Mouse (Mus musculus): ENCODE data around the gene Stk39.
A peak's percentile ranks its signal among the peaks of the same experiment; 100 is the strongest.

The Stk39 gene

DNA sequence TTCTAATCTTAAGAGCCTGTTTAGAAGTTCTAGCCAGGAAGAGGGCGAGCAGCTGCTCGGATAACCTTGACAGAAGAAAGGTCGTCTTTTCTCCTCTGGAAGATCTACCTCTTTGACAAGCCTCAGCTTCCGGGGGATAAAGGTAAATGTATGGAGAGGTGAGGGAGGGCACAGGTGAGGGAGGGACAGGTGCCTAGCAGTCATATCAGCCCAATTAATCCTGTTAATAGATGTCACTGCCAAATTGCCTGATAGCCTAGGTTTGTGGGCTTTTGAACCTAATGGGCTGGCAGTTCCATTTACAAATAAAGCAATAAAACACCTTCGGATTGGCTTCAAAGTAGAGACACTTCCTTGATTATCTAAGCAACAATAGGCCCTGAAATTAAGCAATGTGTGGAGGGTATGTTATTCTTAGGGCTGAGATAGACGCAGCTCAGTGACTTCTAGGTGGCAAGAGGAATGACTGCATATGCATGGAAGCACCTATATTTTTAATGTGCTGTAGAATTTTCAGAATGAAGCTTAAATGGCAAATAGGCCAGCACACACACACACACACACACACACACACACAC, 14.5 kb downstream of the Stk39 start:
- DNase-seq: no peak

DNA sequence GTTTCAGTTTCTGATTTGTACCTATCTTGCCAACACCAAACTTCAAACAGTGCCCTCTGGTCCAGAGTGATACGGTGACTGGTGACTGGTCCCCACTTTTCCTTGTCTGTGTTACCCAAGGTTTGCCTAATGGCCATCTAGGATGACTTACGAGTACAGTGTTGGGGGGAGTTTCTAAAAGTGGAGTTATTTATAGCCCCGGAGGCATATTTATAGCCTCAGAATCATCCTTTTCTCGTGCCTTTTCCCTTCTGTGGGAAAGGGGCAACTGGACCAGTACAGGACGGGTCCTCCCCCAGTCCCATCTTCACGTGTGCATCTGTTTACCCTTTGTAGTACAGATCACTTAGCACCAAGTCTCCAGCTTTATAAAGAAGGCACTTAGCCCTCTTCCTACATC, 15.2 kb downstream of the Stk39 start:
- no peak for DNase-seq

DNA sequence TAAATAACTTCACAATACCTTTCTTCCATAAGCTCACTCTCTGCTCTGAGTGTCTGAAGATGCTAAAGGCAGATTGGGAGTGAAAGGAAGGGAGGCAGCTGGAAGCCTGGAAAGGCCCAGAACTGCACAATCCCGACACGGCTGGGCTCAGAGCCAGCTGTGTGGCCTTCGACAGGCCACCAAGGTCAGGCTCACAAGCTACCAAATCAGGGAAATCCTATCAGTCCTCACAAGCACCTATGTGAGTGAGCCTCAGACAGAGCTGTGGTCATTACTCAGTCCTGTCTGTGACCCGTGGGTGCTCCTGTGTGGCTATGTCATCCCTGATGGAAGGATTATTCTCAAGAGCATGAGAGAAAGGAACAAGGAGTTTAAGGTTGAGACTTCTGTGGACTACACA, 19.7 kb downstream of the Stk39 start:
- DNase-seq: no peak

DNA sequence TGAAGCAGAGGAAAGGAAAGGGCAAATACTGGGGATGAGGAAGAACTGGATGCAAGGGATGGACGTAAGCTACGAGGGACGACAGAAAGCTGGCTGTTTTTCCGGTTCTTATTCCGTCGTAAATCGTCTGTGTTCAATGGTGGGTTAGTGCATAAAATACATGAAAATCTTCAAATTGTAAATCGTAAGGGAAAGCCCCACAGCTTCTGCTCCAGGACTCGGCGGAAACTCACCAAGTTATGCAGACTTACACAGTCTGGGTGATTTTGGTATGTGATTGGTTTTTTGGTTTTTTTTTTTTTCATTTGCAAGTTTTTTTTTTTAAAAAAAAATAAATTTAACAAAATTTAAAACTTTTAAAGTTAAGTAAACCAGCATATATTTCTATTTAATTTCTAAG, 24.0 kb downstream of the Stk39 start:
- no peak for DNase-seq

DNA sequence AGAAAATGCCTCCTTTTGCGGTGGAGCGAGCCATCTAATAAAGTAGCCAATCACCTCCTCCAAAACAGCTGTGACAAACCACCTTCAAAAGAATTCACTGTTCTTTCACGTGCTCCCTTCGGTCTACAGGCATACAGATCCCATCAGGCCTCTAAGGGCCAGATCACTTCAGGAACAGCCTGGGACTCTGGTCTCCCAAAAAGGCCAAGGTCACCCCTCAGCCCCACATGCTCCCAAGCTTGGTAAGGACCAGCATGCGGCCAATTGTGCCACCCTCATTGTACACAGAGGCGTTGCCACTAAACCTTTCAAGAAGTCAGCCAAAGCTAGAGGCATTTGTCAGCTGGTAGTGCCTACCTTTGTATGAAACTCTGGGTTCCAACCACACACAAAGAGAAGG, 28.9 kb downstream of the Stk39 start:
- no peak for DNase-seq

DNA sequence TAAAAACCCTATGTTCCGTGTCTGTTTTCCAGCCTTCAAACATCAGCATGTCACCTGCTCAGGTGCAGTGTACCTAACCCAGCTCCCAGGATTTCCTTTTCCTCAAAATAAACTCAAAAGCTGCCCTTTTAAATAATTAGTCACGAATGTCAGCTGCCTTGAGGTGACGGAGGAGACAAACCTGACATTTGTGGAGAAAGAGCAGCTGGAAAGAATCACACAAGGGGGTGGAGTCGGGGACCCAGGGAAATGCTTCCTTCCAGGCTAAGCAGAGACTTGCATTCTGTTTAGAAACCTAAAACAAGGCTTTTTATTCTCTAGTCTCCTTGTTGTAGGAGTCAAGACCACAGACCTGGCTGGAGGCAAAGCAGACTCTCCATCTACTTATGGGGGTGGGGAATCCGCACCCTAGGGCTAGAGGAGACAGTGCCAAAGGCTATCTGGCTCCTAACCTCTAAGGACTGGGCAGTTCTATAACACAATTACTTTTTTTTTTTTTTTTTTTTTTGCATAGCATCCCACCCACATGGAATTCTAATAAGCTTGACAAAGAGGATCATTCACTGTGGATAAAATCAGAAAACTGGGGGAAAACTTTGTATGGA, 29.9 kb downstream of the Stk39 start:
- DNase-seq: no peak

DNA sequence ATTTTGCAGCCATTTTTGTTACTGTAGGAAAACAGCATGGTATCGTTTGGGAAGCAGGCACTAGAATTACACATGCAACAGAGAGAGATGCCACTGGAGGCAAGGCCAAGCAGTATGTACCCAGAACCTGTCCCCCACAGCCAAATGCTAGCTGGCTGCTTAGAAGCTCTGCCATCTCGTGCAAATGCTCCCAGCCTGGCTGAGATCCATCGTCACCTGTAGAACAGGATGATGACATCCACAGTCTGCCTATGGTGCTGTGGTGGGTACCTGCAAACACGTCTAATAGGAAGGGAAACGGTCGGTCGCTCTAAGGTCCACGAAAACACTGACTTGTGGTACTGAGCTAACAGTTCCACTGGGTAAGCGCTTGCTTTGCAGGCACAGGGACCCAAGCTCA, 32.5 kb downstream of the Stk39 start:
- DNase-seq: no peak

DNA sequence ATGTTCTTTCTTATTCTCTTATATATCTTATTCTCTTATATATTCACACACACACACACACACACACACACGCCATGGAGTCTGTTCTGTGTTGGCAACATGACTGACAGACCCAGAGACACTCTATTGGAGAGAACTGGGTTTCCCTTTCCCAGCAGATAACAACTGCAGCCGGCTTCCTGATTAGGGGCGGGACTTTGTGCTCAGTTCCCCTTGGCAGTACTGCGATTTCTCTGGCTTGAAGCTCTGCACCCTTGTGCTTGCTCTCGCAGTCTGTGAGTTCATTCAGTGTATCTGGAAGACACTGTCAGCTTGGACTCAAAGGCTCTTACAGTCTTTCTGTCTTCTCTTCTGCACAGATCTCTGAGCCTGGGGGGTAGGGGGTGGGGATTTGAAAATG, 34.1 kb downstream of the Stk39 start:
- DNase-seq: no peak

DNA sequence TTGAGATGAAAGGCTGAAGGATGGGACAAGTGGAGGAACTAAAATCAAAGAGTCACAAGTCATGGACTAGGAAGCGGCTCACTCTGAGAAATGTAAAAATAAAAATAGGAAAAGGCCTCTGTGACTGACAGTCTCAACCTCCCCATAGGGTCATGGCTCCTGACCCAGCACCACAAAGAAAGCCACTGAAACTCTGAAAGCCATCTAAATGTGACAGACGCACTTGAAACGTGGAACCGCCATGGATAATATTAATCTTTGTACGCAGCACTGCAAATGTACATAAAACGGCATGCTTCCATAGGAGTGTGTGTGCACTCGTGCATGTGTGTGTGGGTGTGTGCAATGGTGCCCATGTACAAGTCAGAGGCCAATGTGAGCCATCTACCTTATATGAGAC, 34.9 kb downstream of the Stk39 start:
- DNase-seq: no peak

DNA sequence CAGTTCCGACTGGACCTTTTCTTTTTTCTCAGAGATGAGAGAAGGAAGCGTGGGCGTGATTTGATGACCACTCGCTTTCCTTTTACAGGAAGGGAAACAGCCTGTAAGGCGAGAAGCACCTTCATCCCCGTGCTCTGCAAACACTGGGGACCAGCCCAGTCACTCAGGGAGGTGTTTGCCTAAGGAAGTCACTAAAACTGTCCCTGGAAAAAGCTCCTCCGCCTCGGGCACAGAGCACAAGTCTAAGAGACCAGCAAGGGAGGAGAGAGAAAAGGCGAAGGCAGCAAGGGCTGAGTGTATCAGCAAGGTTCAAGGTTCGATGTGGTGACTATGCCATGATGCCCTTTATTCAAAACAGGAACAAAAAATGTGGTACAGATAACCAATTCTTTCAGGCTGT, 35.8 kb downstream of the Stk39 start:
- DNase-seq: peak in 1 of 2 experiments; percentile 14

DNA sequence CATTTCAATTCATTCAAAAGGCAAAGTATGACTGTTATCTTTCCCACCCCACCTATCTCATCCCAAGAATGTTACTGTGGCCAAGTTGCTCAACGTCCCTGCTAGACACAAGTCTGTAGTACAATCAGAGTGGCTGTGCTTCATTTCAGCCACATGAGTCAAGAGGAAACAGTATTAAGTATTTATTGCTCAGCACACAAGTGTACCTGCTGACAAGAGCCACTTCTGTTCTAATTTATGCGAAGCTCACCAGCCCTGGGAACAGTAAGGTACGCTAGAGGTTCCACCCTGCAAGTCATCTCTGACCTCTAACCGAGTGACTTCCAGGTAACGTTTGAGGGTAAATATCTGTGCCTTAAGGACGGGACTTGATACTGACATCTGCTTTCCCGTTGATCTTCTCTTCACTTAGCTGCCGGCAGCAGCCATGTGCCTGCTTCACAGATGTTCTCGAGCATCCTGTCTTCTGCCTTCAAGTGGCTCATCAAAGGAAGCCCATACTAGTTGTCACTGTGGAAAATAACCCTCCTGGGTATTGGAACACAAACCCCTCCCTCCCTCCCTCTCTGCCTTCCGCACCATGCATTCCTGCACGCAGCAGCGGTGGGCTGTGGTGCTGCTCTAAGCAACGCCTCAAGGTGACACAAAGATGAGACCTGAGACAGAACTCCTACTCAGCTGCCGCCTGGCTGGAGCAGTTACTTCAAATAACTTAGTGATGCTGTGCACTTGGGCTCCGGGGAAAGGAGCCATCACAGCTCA, 36.4 kb downstream of the Stk39 start:
- DNase-seq: peak; percentile 55 to 78

DNA sequence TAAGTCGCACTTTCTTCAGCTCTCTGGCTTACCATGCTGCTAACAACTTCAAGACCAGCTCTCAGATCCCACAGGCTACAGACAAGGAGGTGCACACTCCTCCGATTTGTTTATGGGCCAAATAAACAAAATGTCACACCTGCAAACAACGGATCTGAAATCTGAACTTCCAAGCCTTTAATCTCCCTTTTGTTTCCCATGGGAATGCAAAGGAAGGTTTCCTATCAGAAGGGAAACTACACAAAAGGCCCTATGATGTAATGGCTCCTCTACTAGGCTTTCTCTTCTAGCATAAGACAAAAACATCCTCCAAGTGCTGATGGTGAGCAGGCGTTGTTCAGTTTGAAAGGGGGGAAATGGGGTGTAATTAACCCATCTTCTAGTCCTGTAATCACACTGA, 37.1 kb downstream of the Stk39 start:
- no peak for DNase-seq

DNA sequence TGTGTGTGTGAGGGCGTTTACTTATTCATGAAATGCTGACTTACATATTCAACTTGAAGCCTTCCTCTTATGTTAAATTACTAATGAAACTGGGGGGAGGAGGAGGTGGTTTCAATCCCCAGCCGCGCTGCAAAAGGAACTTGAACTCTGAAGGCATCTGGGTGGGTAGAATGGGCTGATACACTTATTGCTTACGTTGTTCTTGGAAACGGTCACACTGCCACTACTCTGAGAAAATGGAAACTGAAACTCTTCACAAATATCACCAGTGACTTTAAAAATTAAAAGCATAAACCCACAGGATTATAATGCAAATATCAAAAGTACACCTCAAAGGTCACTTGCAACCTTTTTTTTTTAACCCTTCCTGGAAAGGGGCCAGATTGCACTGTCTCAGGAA, 37.5 kb downstream of the Stk39 start:
- DNase-seq: no peak

DNA sequence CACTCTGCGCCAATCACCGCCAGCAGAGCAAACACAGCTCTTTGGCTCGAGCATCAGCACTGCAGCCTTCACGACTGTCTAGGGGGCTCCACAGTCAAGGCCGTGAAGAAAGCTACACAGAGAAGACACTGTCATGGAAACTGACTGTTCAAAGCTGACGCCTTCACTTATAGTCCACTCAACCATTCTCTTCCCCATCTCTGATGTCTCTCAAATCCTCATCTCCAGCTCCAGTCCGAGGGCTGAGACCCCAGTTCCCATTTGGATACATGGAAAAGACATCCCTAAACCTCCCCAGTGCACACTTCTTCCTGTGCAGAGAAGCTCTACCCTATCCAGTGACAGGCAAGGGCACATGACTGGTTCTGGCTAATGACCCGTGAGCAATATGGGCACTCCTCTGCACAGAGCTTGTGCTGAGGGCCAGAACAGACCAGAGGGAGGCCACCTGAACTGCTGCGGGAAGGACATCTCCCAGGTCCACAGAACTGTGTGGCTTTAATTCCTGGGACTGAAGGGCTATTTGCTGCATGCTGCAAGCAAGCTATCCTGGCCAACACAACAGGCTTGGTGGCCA, 38.2 kb downstream of the Stk39 start:
- DNase-seq: no peak

DNA sequence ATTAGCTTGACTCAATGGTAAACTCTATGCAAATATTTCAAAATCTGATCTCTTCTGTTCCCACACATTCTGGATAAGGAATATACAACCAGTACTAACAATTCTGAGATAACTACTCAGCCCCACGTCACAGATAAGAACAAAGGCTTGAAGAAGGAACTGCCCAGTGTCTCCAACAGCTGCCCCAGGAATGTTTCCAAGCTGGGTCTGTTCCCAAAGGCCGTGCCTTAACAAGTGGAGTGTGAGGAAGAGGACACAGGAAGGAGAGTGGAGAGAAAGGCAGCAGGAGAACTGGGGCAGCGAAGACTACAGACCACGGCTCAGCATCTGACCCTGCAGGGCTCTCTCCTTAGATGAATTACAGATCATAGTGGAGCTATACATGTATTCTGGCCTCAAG, 39.2 kb downstream of the Stk39 start:
- DNase-seq: no peak

DNA sequence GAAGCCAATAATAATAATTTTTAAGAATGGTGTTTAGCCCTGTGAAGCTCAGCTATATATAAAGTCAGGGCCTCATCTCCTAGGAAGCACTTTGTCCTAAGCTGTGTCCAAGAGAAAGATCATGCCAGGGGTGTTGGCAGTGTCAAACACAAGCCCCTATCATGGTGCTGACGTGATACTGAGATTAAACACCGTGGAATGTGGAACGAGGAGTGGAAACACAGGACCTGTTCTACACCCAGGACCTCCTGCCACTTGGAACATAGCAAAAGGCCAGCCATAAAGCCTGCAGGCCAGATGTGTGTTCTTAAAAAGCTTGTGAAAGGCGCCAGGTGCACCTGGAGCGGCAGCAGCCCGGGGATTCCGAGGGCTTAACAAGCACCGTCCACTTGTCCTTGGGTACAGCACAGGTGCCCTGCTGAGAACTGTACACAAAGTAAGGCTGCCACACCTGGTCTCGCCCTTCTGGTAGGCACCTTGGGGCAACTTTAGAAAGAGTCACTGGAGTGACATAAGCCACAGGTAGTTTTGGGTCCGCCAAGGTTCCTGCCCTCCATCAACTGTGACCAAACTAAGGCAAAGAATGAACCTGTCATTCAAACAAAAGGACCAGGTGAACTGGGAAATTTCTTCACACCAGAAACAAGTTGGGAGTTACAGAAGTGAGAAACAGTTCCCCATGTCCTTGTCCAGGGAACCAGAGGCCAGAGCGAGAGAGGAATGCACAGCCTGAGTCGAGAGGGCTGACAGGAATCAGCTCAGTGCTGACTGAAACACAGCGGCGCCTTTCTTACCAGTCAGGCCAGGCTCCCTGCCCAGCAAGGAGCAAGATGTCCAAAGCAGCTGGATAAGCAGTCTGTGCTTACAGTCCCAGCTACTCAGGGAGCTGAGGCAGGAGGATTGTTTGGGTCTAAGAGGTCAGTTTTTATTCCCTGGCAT, 40.8 kb downstream of the Stk39 start:
- no peak for DNase-seq

DNA sequence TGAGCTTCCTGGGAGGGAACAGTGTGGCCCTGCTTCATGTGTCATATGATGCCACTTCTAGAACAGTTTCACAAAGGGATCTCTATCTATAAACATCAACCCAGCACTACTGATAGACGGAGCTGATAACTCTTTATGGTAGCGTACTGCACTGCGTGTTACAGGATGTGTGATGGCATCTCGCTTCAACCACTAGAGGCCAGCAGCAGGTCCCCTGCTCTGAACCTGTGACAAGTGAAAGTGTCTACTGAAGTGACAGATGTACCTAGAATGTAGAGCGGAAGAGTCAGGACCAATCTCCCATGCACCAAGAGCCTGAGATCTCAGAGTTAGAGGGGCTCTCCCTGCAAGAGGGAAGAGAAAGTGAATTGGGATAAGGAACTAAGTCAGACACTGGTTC, 41.6 kb downstream of the Stk39 start:
- peak; percentile 75 to 85 for DNase-seq

DNA sequence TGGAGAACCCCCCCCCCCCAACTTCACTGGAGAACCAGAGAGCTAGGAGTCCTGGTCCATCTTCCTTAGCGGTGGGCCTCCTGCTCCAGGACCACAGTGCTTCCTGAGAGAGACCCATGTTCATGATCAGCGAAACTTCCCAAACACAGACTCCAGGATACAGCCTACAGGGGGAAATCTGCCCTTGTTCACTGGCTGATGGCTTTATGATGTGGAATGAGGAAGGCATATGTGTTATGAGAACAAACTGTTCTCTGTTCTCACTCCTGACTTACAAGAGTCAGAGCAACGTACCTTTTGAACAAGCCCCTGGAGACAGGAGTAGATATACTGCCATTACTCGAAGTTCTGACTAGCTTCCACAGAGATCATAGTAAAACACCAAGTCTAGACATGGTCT, 42.6 kb downstream of the Stk39 start:
- no peak for DNase-seq

DNA sequence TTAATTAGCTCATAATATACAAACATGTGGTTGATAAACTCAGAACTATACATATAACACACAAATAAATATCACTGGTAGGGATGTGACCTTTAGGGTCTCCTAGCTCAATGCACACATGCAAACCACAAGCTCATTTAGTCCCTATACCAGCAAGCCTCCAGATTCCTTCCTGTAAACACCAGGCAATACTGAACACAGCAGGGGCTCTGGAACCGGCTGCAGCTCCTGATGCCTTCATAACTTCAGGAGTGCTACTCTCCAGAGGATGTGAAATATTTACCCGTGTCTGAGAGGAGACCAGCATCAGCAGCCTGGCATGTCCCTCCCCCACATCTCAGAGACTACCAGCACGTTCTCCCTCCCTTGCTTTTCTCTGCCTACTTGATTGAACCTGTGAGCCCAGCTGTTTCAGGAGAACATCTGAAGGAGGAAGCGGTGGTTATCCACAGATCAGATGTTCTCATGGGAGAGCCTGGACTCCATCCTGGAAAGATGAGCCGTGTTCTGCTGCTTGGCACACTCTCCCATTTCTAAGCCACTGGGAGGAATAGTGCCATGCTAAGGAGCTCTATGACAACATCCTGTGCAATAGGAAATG, 45.0 kb downstream of the Stk39 start:
- DNase-seq: no peak

DNA sequence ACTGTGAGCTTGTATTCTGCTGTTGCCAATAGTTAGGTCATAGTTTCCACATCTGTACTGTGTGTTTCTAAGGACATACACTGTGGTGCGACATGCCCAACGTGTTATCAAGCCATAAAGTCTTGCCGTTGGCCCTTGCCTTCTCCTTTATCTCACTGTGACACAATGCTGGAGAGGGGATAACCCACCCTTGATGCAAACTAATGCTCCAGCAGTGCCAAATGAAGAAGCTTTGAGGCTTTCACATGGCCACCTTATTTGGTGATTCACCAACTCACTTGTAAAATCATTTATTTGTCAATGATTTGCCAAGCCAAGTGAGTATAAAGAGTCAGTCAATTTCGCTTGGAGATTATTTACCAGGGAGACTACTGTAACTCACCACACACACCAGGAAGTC, 46.0 kb downstream of the Stk39 start:
- DNase-seq: no peak

DNA sequence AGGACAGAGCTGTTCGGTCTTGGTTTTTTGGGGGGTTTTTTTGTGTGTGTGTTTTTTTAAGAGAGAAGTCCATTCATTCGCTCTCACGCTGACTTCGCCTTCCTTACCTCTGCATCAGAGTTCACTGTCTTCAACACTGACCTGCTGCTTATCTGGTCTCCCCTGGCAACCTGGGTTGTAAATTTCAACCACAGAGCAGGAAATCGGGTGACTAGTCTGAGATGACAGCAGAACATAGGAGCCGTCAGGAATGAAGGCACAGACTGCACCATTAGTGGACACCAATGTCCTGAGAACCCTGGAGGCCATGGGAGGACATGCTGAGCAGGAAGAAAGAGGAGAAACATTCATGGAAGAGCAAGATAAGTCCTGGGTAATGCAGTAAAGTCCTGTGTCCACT, 51.1 kb downstream of the Stk39 start:
- no peak for DNase-seq

DNA sequence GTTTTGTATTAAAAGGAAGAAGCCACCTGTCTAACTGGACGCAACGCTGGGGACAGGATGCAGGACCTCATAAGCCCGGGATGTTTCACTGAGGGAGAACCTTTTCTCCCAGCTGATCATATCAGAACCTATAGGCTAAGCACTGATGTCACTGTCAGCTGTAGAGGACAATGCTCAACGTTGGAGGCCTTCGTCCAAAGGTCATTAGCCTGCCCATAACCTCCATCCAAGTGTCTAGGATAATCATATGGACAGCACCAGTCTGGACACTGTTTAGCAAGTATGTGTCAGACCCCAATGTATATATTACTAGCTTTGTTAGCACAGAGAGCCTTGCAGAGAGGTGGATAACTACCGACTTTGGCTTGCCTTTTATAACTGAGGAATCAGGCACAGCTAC, 51.8 kb downstream of the Stk39 start:
- DNase-seq: no peak

DNA sequence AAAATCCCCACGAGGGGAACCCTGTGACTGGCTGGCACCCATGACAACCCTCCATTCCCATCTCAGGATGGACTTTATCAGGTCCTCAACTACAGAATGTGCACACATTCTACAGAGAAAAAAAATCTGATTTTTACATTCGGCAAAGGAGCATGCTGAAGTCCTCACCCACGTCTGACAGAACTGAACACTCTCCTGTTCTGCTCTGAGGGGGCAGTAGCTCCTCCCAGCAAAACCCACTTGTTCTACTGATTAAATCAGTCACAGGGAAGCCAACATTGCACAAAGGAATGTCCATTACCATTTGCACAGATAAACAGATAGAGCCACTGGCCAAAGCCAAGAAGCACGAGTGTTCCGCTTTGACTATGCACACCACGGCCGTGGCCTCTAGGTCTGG, 52.3 kb downstream of the Stk39 start:
- no peak for DNase-seq

All from thymus, postnatal 36 days (tissue).